Mouse (Mus musculus): ENCODE data around the gene Ing3. TPM values are rescaled to one million over a fixed set of nuclear protein-coding genes. Genes with fewer than 3 reads are reported as not detected.

The Ing3 gene
- polyA plus RNA-seq, 1 experiment from 2014 or later, result 41.3 TPM

GRCm38 (mm10) chr6:22010761-22011281 lies 61.5 kb downstream of the Ing3 start:
- DNase-seq (ENCODE audit: low spot score), result no peak
- ATAC-seq (replicated peaks; ENCODE audit: low FRiP score, low TSS enrichment, low read depth), result no peak
- H3K27ac ChIP-seq (ENCODE audit: low read depth), result no peak overlapping the region
- H3K4me2 ChIP-seq (ENCODE audit: low read length), result no peak overlapping the region
- 0 out of 2 replicates have a peak, but pooled peaks cover 5% of the 10 kb centered on the region for H3K36me3 ChIP-seq (ENCODE audit: control insufficient read depth, insufficient read depth, low read length)
- 84% methylated on average over 11 of the region's 11 CpGs for WGBS
- H3K27me3 ChIP-seq (replicated peaks; ENCODE audit: control insufficient read depth, insufficient read depth, low read length), result no peaks in the 10 kb centered on the region
- no peak overlapping the region for H3K9ac ChIP-seq (ENCODE audit: low read length)
- H3K4me1 ChIP-seq (replicated peaks; ENCODE audit: control insufficient read depth, insufficient read depth, low read length), result no peaks in the 10 kb centered on the region; the same call in 1 of the 2 replicates
- no peak overlapping the region for H3K4me3 ChIP-seq (ENCODE audit: low read depth, low read length)
- H3K9me3 ChIP-seq (ENCODE audit: control insufficient read depth, low read length), result no peaks in the 10 kb centered on the region

DNA sequence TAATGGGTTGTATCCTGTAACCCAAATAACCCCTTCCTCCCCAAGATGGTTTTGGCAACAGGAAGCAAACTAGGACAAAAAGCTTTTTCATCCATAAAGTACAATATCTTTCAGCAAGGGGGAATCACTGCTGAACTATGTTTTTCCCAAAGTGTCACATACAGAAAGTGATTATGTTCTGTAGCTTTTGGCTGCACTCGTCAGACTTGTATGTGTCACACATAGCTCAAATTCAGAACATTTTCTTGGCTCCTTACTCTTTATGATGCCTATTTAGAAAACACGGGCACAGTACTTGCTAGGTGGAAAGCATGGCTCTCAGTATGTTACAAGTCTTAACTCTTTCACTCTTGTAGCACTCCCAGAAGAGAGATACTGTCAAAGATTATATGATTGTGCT lies 62.2 kb downstream of the Ing3 start:
- Histone ChIP-seq H3K4me1 (replicated peaks; ENCODE audit: control insufficient read depth, insufficient read depth, low read length) (no peaks in the 10 kb centered on the region; the same call in 1 of the 2 replicates), H3K27ac (ENCODE audit: low read depth) (no peak overlapping the region), H3K4me2 (ENCODE audit: low read length) (no peak overlapping the region), H3K9me3 (ENCODE audit: control insufficient read depth, low read length) (no peaks in the 10 kb centered on the region), H3K36me3 (ENCODE audit: control insufficient read depth, insufficient read depth, low read length) (0 out of 2 replicates have a peak, but pooled peaks cover 5% of the 10 kb centered on the region), H3K27me3 (replicated peaks; ENCODE audit: control insufficient read depth, insufficient read depth, low read length) (no peaks in the 10 kb centered on the region), H3K9ac (ENCODE audit: low read length) (no peak overlapping the region), H3K4me3 (ENCODE audit: low read depth, low read length) (no peak overlapping the region)
- no peak for ATAC-seq (replicated peaks; ENCODE audit: low FRiP score, low TSS enrichment, low read depth)
- 70% methylated on average over 2 of the region's 2 CpGs for WGBS
- no peak for DNase-seq (ENCODE audit: low spot score)

DNA sequence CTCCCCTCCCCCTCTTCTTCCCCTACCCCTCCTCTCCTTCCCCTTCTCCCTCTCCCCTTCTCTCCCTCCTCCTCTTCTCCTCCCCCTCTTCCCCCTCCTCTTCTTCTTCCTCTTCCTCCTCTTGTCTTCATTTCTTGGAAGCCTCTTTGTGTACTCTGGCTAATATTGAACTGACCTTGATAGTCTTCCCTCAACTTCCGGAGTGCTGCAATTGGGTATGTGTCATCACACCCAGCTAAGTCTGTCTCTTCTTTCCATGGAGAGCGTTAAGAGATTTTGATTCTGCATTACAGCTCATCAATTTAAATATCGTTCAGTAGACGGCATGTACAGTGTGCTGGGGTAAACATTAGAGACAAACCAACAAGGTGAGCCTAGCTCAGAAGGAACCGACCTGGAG lies 62.7 kb downstream of the Ing3 start:
- no peak for ATAC-seq (replicated peaks; ENCODE audit: low FRiP score, low TSS enrichment, low read depth)
- Histone ChIP-seq H3K9me3 (ENCODE audit: control insufficient read depth, low read length) (no peaks in the 10 kb centered on the region), H3K36me3 (ENCODE audit: control insufficient read depth, insufficient read depth, low read length) (peaks cover 5% of the 10 kb centered on the region; the same call in 1 of the 2 replicates), H3K27me3 (replicated peaks; ENCODE audit: control insufficient read depth, insufficient read depth, low read length) (no peaks in the 10 kb centered on the region), H3K4me3 (ENCODE audit: low read depth, low read length) (no peak overlapping the region), H3K9ac (ENCODE audit: low read length) (no peak overlapping the region), H3K27ac (ENCODE audit: low read depth) (no peak overlapping the region), H3K4me2 (ENCODE audit: low read length) (no peak overlapping the region), H3K4me1 (replicated peaks; ENCODE audit: control insufficient read depth, insufficient read depth, low read length) (no peaks in the 10 kb centered on the region; the same call in 1 of the 2 replicates)
- 69% methylated on average over 5 of the region's 5 CpGs for WGBS
- DNase-seq (ENCODE audit: low spot score), result no peak

GRCm38 (mm10) chr6:22012501-22012900 lies 63.1 kb downstream of the Ing3 start:
- WGBS, result 71% methylated on average over 5 of the region's 5 CpGs
- DNase-seq (ENCODE audit: low spot score) (no peak), ATAC-seq (replicated peaks; ENCODE audit: low FRiP score, low TSS enrichment, low read depth) (no peak)
- Histone ChIP-seq H3K9ac (ENCODE audit: low read length) (no peak overlapping the region), H3K27me3 (replicated peaks; ENCODE audit: control insufficient read depth, insufficient read depth, low read length) (no peaks in the 10 kb centered on the region), H3K4me3 (ENCODE audit: low read depth, low read length) (no peak overlapping the region), H3K4me2 (ENCODE audit: low read length) (no peak overlapping the region), H3K9me3 (ENCODE audit: control insufficient read depth, low read length) (no peaks in the 10 kb centered on the region), H3K4me1 (replicated peaks; ENCODE audit: control insufficient read depth, insufficient read depth, low read length) (no peaks in the 10 kb centered on the region; the same call in 1 of the 2 replicates), H3K36me3 (ENCODE audit: control insufficient read depth, insufficient read depth, low read length) (peaks cover 5% of the 10 kb centered on the region; the same call in 1 of the 2 replicates), H3K27ac (ENCODE audit: low read depth) (no peak overlapping the region)

GRCm38 (mm10) chr6:22013394-22013793 lies 64.0 kb downstream of the Ing3 start:
- WGBS, result 92% methylated on average over 3 of the region's 3 CpGs
- DNase-seq (ENCODE audit: low spot score) (no peak), ATAC-seq (replicated peaks; ENCODE audit: low FRiP score, low TSS enrichment, low read depth) (no peak)
- no peak overlapping the region for H3K4me3 ChIP-seq (ENCODE audit: low read depth, low read length)
- H3K36me3 ChIP-seq (ENCODE audit: control insufficient read depth, insufficient read depth, low read length), result peaks cover 5% of the 10 kb centered on the region; the same call in 1 of the 2 replicates
- no peaks in the 10 kb centered on the region for H3K9me3 ChIP-seq (ENCODE audit: control insufficient read depth, low read length)
- no peak overlapping the region for H3K9ac ChIP-seq (ENCODE audit: low read length)
- no peak overlapping the region for H3K4me2 ChIP-seq (ENCODE audit: low read length)
- no peaks in the 10 kb centered on the region; the same call in 1 of the 2 replicates for H3K4me1 ChIP-seq (replicated peaks; ENCODE audit: control insufficient read depth, insufficient read depth, low read length)
- no peaks in the 10 kb centered on the region for H3K27me3 ChIP-seq (replicated peaks; ENCODE audit: control insufficient read depth, insufficient read depth, low read length)
- no peak overlapping the region for H3K27ac ChIP-seq (ENCODE audit: low read depth)

GRCm38 (mm10) chr6:22014291-22014911 lies 65.0 kb downstream of the Ing3 start:
- no peak overlapping the region for H3K4me3 ChIP-seq (ENCODE audit: low read depth, low read length)
- WGBS, result 89% methylated on average over 6 of the region's 6 CpGs
- H3K9me3 ChIP-seq (ENCODE audit: control insufficient read depth, low read length), result no peaks in the 10 kb centered on the region
- no peak overlapping the region for H3K4me2 ChIP-seq (ENCODE audit: low read length)
- DNase-seq (ENCODE audit: low spot score), result peak; percentile 34
- no peaks in the 10 kb centered on the region for H3K27me3 ChIP-seq (replicated peaks; ENCODE audit: control insufficient read depth, insufficient read depth, low read length)
- no peak overlapping the region for H3K27ac ChIP-seq (ENCODE audit: low read depth)
- no peak overlapping the region for H3K9ac ChIP-seq (ENCODE audit: low read length)
- peaks cover 5% of the 10 kb centered on the region; the same call in 1 of the 2 replicates for H3K36me3 ChIP-seq (ENCODE audit: control insufficient read depth, insufficient read depth, low read length)
- no peak; the same call in 1 of the 2 replicates for ATAC-seq (replicated peaks; ENCODE audit: low FRiP score, low TSS enrichment, low read depth)
- H3K4me1 ChIP-seq (replicated peaks; ENCODE audit: control insufficient read depth, insufficient read depth, low read length), result peaks cover 2% of the 10 kb centered on the region; the same call in 1 of the 2 replicates

DNA sequence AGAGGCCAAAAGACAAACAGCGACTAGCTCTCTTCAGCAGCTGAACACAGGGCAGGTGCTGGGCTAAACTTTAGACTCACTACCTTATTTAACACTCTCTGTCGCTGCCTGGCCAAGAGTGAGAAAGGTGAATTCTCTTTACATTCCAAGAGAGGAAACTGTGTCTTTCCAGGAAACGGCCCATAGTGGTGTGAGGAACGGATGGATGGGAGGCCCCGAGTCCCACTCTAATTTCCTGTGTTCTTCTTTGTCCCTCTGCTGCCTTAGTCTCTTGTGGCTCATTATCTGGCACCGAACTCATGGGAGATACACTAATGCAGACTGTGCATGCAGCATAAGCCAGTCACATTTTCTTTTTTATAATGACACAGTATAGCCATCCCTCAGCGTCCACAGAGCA lies 68.3 kb downstream of the Ing3 start:
- DNase-seq (ENCODE audit: low spot score), result peak; percentile 24
- H3K9ac ChIP-seq (ENCODE audit: low read length), result no peak overlapping the region
- H3K36me3 ChIP-seq (ENCODE audit: control insufficient read depth, insufficient read depth, low read length), result peaks cover 5% of the 10 kb centered on the region; the same call in 1 of the 2 replicates
- no peak overlapping the region for H3K4me3 ChIP-seq (ENCODE audit: low read depth, low read length)
- no peak for ATAC-seq (replicated peaks; ENCODE audit: low FRiP score, low TSS enrichment, low read depth)
- no peaks in the 10 kb centered on the region for H3K9me3 ChIP-seq (ENCODE audit: control insufficient read depth, low read length)
- H3K4me1 ChIP-seq (replicated peaks; ENCODE audit: control insufficient read depth, insufficient read depth, low read length), result peaks cover 7% of the 10 kb centered on the region; the same call in 1 of the 2 replicates
- H3K27ac ChIP-seq (ENCODE audit: low read depth), result no peak overlapping the region
- 72% methylated on average over 7 of the region's 7 CpGs for WGBS
- no peaks in the 10 kb centered on the region for H3K27me3 ChIP-seq (replicated peaks; ENCODE audit: control insufficient read depth, insufficient read depth, low read length)
- H3K4me2 ChIP-seq (ENCODE audit: low read length), result no peak overlapping the region

DNA sequence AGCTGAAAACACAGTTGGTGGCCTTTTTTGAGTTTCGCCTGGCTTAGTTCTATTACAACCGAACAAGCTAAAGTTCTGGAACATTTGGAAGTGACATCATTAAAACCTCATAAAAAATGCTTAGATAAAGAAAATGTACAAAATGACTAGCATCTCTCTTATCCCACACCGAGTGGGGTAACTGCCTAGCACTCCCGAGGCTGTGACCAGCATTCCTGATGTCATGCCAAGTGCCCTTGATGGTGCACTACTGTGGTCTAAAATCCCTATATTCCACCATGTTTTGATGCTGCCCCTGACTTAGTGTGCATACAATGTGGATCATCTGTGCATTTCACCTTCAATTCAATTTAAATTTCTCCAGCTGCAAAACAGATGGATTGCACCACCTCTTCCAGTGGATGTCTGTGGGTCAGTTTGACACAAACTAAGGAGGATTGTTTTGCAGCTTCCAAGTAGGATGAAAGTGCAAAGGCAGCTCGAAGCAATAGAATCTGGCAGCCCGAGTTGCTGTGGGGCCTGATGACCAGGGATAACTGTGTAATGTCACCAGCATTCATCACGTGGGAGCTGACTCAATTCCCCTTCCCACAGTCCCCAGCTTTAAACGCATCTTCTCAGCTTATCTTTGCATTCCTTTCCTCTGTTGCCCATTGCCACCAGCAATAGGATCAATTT lies 69.5 kb downstream of the Ing3 start:
- 59% methylated on average over 8 of the region's 8 CpGs for WGBS
- no peaks in the 10 kb centered on the region for H3K9me3 ChIP-seq (ENCODE audit: control insufficient read depth, low read length)
- peaks cover 7% of the 10 kb centered on the region; the same call in 1 of the 2 replicates for H3K4me1 ChIP-seq (replicated peaks; ENCODE audit: control insufficient read depth, insufficient read depth, low read length)
- H3K4me2 ChIP-seq (ENCODE audit: low read length), result no peak overlapping the region
- no peak overlapping the region for H3K27ac ChIP-seq (ENCODE audit: low read depth)
- H3K27me3 ChIP-seq (replicated peaks; ENCODE audit: control insufficient read depth, insufficient read depth, low read length), result no peaks in the 10 kb centered on the region
- no peak overlapping the region for H3K4me3 ChIP-seq (ENCODE audit: low read depth, low read length)
- no peak for ATAC-seq (replicated peaks; ENCODE audit: low FRiP score, low TSS enrichment, low read depth)
- peak; percentile 49 for DNase-seq (ENCODE audit: low spot score)
- H3K36me3 ChIP-seq (ENCODE audit: control insufficient read depth, insufficient read depth, low read length), result peaks cover 3% of the 10 kb centered on the region; the same call in 1 of the 2 replicates
- no peak overlapping the region for H3K9ac ChIP-seq (ENCODE audit: low read length)

Data from intestine, embryonic 14.5 days (tissue).